Mouse (Mus musculus): ENCODE data around the gene Fbxo46. TPM values are rescaled to one million over a fixed set of nuclear protein-coding genes. Genes with fewer than 3 reads are reported as not detected.

The Fbxo46 gene
- polyA plus RNA-seq, 1 experiment from 2014 or later = 5.6 TPM

GRCm38 (mm10) chr7:19107436-19107835 is 12.2 kb upstream of the Fbxo46 start:
- Histone ChIP-seq H3K4me1 (replicated peaks) (no peaks in the 10 kb centered on the region), H3K36me3 (no peaks in the 10 kb centered on the region), H3K27ac (no peak overlapping the region), H3K4me3 (replicated peaks) (no peak overlapping the region), H3K27me3 (peaks cover 49% of the 10 kb centered on the region), H3K4me2 (no peak overlapping the region), H3K9ac (no peak overlapping the region), H3K9me3 (replicated peaks) (no peaks in the 10 kb centered on the region)
- ATAC-seq (ENCODE audit: low read depth) = no peak
- WGBS (ENCODE audit: insufficient replicate concordance) = 31% methylated on average over 3 of the region's 3 CpGs
- no peak for DNase-seq

GRCm38 (mm10) chr7:19109565-19109964 is 10.1 kb upstream of the Fbxo46 start:
- no peak for DNase-seq
- H3K4me1 ChIP-seq (replicated peaks) = no peaks in the 10 kb centered on the region
- H3K9me3 ChIP-seq (replicated peaks) = no peaks in the 10 kb centered on the region
- H3K4me3 ChIP-seq (replicated peaks) = no peak overlapping the region
- no peak overlapping the region for H3K9ac ChIP-seq
- H3K4me2 ChIP-seq = no peak overlapping the region
- ATAC-seq (ENCODE audit: low read depth) = no peak
- peaks cover 38% of the 10 kb centered on the region for H3K27me3 ChIP-seq
- H3K36me3 ChIP-seq = no peaks in the 10 kb centered on the region
- H3K27ac ChIP-seq = no peak overlapping the region
- 54% methylated on average over 1 of the region's 1 CpGs for WGBS (ENCODE audit: insufficient replicate concordance)

- ATAC-seq (ENCODE audit: low read depth) = no peak
- Histone ChIP-seq H3K27me3 (peaks cover 10% of the 10 kb centered on the region), H3K4me1 (replicated peaks) (peaks cover 32% of the 10 kb centered on the region), H3K4me3 (replicated peaks) (peak within 1 kb of the TSS; percentile 15; the same call in 1 of the 2 replicates), H3K9me3 (replicated peaks) (peaks cover 7% of the 10 kb centered on the region; the same call in 1 of the 2 replicates), H3K4me2 (peak within 1 kb of the TSS; percentile 86), H3K36me3 (no peaks in the 10 kb centered on the region), H3K27ac (no peak within 1 kb of the TSS), H3K9ac (no peak within 1 kb of the TSS)
- DNase-seq = peak; percentile 50
- WGBS (ENCODE audit: insufficient replicate concordance) = 24% methylated on average over 64 of the region's 64 CpGs
Observed at GRCm38 (mm10) chr7:19118028-19118771, 1.5 kb upstream of the Fbxo46 start, which contains the start of gene Gm4969. Gm4969 (minus strand) TSS chr7:19118368.

GRCm38 (mm10) chr7:19119083-19119482 is 576 bp upstream of the Fbxo46 start:
- Histone ChIP-seq H3K4me3 (replicated peaks) (no peak overlapping the region), H3K36me3 (no peaks in the 10 kb centered on the region)
- ATAC-seq (ENCODE audit: low read depth) = 0 out of 2 replicates have a peak, but pooled peaks have one; percentile 1

GRCm38 (mm10) chr7:19121686-19122085 is 2.0 kb downstream of the Fbxo46 start:
- Histone ChIP-seq H3K9me3 (replicated peaks) (peaks cover 7% of the 10 kb centered on the region; the same call in 1 of the 2 replicates), H3K36me3 (0 out of 2 replicates have a peak, but pooled peaks cover 7% of the 10 kb centered on the region), H3K4me2 (no peak overlapping the region), H3K9ac (0 out of 2 replicates have a peak overlapping the region, but pooled peaks have one; percentile 86), H3K27ac (no peak overlapping the region; the same call in 1 of the 2 replicates), H3K4me3 (replicated peaks) (no peak overlapping the region), H3K27me3 (peaks cover 10% of the 10 kb centered on the region), H3K4me1 (replicated peaks) (peaks cover 32% of the 10 kb centered on the region)
- 80% methylated on average over 4 of the region's 4 CpGs for WGBS (ENCODE audit: insufficient replicate concordance)
- ATAC-seq (ENCODE audit: low read depth) (no peak), DNase-seq (no peak)

More at GRCm38 (mm10) chr7:19119083-19119482, 576 bp upstream of the Fbxo46 start:
- Histone ChIP-seq H3K27ac (no peak overlapping the region), H3K4me2 (peak overlapping the region; percentile 86), H3K9ac (no peak overlapping the region), H3K27me3 (peaks cover 10% of the 10 kb centered on the region), H3K9me3 (replicated peaks) (peaks cover 7% of the 10 kb centered on the region; the same call in 1 of the 2 replicates), H3K4me1 (replicated peaks) (peaks cover 32% of the 10 kb centered on the region)
- no peak for DNase-seq
- WGBS (ENCODE audit: insufficient replicate concordance) = 89% methylated on average over 8 of the region's 8 CpGs

GRCm38 (mm10) chr7:19124713-19125112 is 5.1 kb downstream of the Fbxo46 start:
- DNase-seq = no peak
- 0 out of 2 replicates have a peak, but pooled peaks cover 7% of the 10 kb centered on the region for H3K36me3 ChIP-seq
- no peak overlapping the region for H3K9ac ChIP-seq
- no peak overlapping the region for H3K4me3 ChIP-seq (replicated peaks)
- H3K4me1 ChIP-seq (replicated peaks) = peaks cover 21% of the 10 kb centered on the region
- H3K27me3 ChIP-seq = no peaks in the 10 kb centered on the region
- H3K27ac ChIP-seq = no peak overlapping the region
- ATAC-seq (ENCODE audit: low read depth) = no peak
- no peaks in the 10 kb centered on the region for H3K9me3 ChIP-seq (replicated peaks)
- no peak overlapping the region for H3K4me2 ChIP-seq
- 79% methylated on average over 6 of the region's 6 CpGs for WGBS (ENCODE audit: insufficient replicate concordance)

GRCm38 (mm10) chr7:19127744-19128143 is 8.1 kb downstream of the Fbxo46 start:
- no peak for ATAC-seq (ENCODE audit: low read depth)
- no peak overlapping the region for H3K4me2 ChIP-seq

GRCm38 (mm10) chr7:19129396-19129795 is 9.7 kb downstream of the Fbxo46 start:
- Histone ChIP-seq H3K27ac (no peak overlapping the region), H3K36me3 (peaks cover 7% of the 10 kb centered on the region; the same call in 1 of the 2 replicates), H3K4me2 (no peak overlapping the region), H3K4me3 (replicated peaks) (no peak overlapping the region), H3K9me3 (replicated peaks) (no peaks in the 10 kb centered on the region), H3K9ac (no peak overlapping the region), H3K27me3 (no peaks in the 10 kb centered on the region), H3K4me1 (replicated peaks) (peaks cover 23% of the 10 kb centered on the region)
- no peak for DNase-seq
- 83% methylated on average over 5 of the region's 5 CpGs for WGBS (ENCODE audit: insufficient replicate concordance)
- no peak for ATAC-seq (ENCODE audit: low read depth)

More at GRCm38 (mm10) chr7:19127744-19128143, 8.1 kb downstream of the Fbxo46 start:
- Histone ChIP-seq H3K36me3 (0 out of 2 replicates have a peak, but pooled peaks cover 7% of the 10 kb centered on the region), H3K4me3 (replicated peaks) (no peak overlapping the region), H3K9me3 (replicated peaks) (no peaks in the 10 kb centered on the region), H3K27me3 (no peaks in the 10 kb centered on the region), H3K27ac (no peak overlapping the region), H3K4me1 (replicated peaks) (peaks cover 22% of the 10 kb centered on the region), H3K9ac (no peak overlapping the region)
- WGBS (ENCODE audit: insufficient replicate concordance) = 85% methylated on average over 5 of the region's 5 CpGs
- no peak for DNase-seq

GRCm38 (mm10) chr7:19130657-19131056 is 11.0 kb downstream of the Fbxo46 start:
- 30% methylated on average over 4 of the region's 4 CpGs for WGBS (ENCODE audit: insufficient replicate concordance)
- Histone ChIP-seq H3K36me3 (peaks cover 16% of the 10 kb centered on the region), H3K27ac (0 out of 2 replicates have a peak overlapping the region, but pooled peaks have one; percentile 73), H3K9me3 (replicated peaks) (no peaks in the 10 kb centered on the region), H3K4me3 (replicated peaks) (peak overlapping the region; percentile 48; the same call in 1 of the 2 replicates), H3K4me1 (replicated peaks) (peaks cover 23% of the 10 kb centered on the region), H3K9ac (no peak overlapping the region), H3K4me2 (peak overlapping the region; percentile 72), H3K27me3 (no peaks in the 10 kb centered on the region)
- ATAC-seq (ENCODE audit: low read depth) (no peak), DNase-seq (no peak)

- Histone ChIP-seq H3K4me1 (replicated peaks) (peaks cover 23% of the 10 kb centered on the region), H3K4me2 (peak overlapping the region; percentile 72), H3K9ac (peak overlapping the region; percentile 53), H3K4me3 (replicated peaks) (peak overlapping the region; percentile 48), H3K27me3 (no peaks in the 10 kb centered on the region), H3K36me3 (peaks cover 19% of the 10 kb centered on the region), H3K9me3 (replicated peaks) (no peaks in the 10 kb centered on the region), H3K27ac (peak overlapping the region; percentile 73; the same call in 1 of the 2 replicates)
- WGBS (ENCODE audit: insufficient replicate concordance) = 2% methylated on average over 38 of the region's 39 CpGs
- ATAC-seq (ENCODE audit: low read depth) (peak; percentile 95), DNase-seq (peak; percentile 89)
Observed at GRCm38 (mm10) chr7:19131324-19131848, 11.7 kb downstream of the Fbxo46 start.

- H3K4me2 ChIP-seq = no peak overlapping the region
- no peaks in the 10 kb centered on the region for H3K9me3 ChIP-seq (replicated peaks)
- peaks cover 12% of the 10 kb centered on the region for H3K4me1 ChIP-seq (replicated peaks)
- WGBS (ENCODE audit: insufficient replicate concordance) = 86% methylated on average over 13 of the region's 13 CpGs
- ATAC-seq (ENCODE audit: low read depth) = no peak
- no peak overlapping the region for H3K9ac ChIP-seq
- H3K27ac ChIP-seq = no peak overlapping the region
- no peaks in the 10 kb centered on the region for H3K27me3 ChIP-seq
- no peak overlapping the region for H3K4me3 ChIP-seq (replicated peaks)
- DNase-seq = no peak
- peaks cover 56% of the 10 kb centered on the region for H3K36me3 ChIP-seq
Observed at GRCm38 (mm10) chr7:19136168-19136567, 16.5 kb downstream of the Fbxo46 start.
